Mouse (Mus musculus): ENCODE data around the gene Gm28729. TPM values are rescaled to one million over a fixed set of nuclear protein-coding genes. Genes with fewer than 3 reads are reported as not detected.
A peak's percentile ranks its signal among the peaks of the same experiment; 100 is the strongest.
"Not testable (repeated sequence)": the region's sequence is repeated elsewhere in the genome, so short reads cannot be mapped to it uniquely, and the experiment has no call there.

The Gm28729 gene
- polyA plus RNA-seq, 1 experiment from 2014 or later: not detected

- peak overlapping the region; percentile 17 for H3K4me2 ChIP-seq (replicated peaks; ENCODE audit: low read depth, low read length)
- no peaks in the 10 kb centered on the region for H3K9me3 ChIP-seq (ENCODE audit: control insufficient read depth, low read depth, low read length)
- 0 out of 2 replicates have a peak, but pooled peaks cover 2% of the 10 kb centered on the region for H3K4me1 ChIP-seq (ENCODE audit: control insufficient read depth, insufficient read depth, low read length)
- peaks cover 24% of the 10 kb centered on the region for H3K36me3 ChIP-seq (ENCODE audit: control insufficient read depth, insufficient read depth, low read length)
- H3K9ac ChIP-seq (replicated peaks; ENCODE audit: low read depth, low read length): no peak overlapping the region
- H3K4me3 ChIP-seq (ENCODE audit: low read depth, low read length): no peak overlapping the region
- H3K27ac ChIP-seq (ENCODE audit: low read length): no peak overlapping the region
- no peaks in the 10 kb centered on the region for H3K27me3 ChIP-seq (ENCODE audit: control insufficient read depth, insufficient read depth, low read length)
- ATAC-seq (ENCODE audit: insufficient number of reproducible peaks, insufficient read depth, low FRiP score, low read depth): peak; percentile 78; the same call in 1 of the 2 replicates
- 38% methylated on average over 27 of the region's 27 CpGs for WGBS
Observed at GRCm38 (mm10) chr9:96543643-96544640, 18.9 kb upstream of the Gm28729 start.

GRCm38 (mm10) chr9:96538916-96539315, 13.9 kb upstream of the Gm28729 start:
- Histone ChIP-seq H3K27me3 (ENCODE audit: control insufficient read depth, insufficient read depth, low read length) (no peaks in the 10 kb centered on the region), H3K9ac (replicated peaks; ENCODE audit: low read depth, low read length) (no peak overlapping the region), H3K9me3 (ENCODE audit: control insufficient read depth, low read depth, low read length) (no peaks in the 10 kb centered on the region), H3K27ac (ENCODE audit: low read length) (no peak overlapping the region), H3K4me3 (ENCODE audit: low read depth, low read length) (no peak overlapping the region), H3K4me2 (replicated peaks; ENCODE audit: low read depth, low read length) (no peak overlapping the region), H3K36me3 (ENCODE audit: control insufficient read depth, insufficient read depth, low read length) (peaks cover 13% of the 10 kb centered on the region), H3K4me1 (ENCODE audit: control insufficient read depth, insufficient read depth, low read length) (peaks cover 14% of the 10 kb centered on the region; the same call in 1 of the 2 replicates)
- 50% methylated on average over 10 of the region's 10 CpGs for WGBS
- ATAC-seq (ENCODE audit: insufficient number of reproducible peaks, insufficient read depth, low FRiP score, low read depth): no peak

GRCm38 (mm10) chr9:96537615-96537919, 12.5 kb upstream of the Gm28729 start:
- Histone ChIP-seq H3K4me3 (ENCODE audit: low read depth, low read length) (no peak overlapping the region), H3K36me3 (ENCODE audit: control insufficient read depth, insufficient read depth, low read length) (peaks cover 13% of the 10 kb centered on the region), H3K27me3 (ENCODE audit: control insufficient read depth, insufficient read depth, low read length) (no peaks in the 10 kb centered on the region), H3K4me1 (ENCODE audit: control insufficient read depth, insufficient read depth, low read length) (peaks cover 17% of the 10 kb centered on the region; the same call in 1 of the 2 replicates), H3K9me3 (ENCODE audit: control insufficient read depth, low read depth, low read length) (no peaks in the 10 kb centered on the region), H3K9ac (replicated peaks; ENCODE audit: low read depth, low read length) (no peak overlapping the region), H3K27ac (ENCODE audit: low read length) (no peak overlapping the region; the same call in 1 of the 2 replicates), H3K4me2 (replicated peaks; ENCODE audit: low read depth, low read length) (no peak overlapping the region)
- 91% methylated on average over 6 of the region's 6 CpGs for WGBS
- ATAC-seq (ENCODE audit: insufficient number of reproducible peaks, insufficient read depth, low FRiP score, low read depth): no peak

GRCm38 (mm10) chr9:96536895-96537614, 12.0 kb upstream of the Gm28729 start:
- H3K9me3 ChIP-seq (ENCODE audit: control insufficient read depth, low read depth, low read length): no peaks in the 10 kb centered on the region
- 24% methylated on average over 37 of the region's 37 CpGs for WGBS
- peaks cover 13% of the 10 kb centered on the region for H3K36me3 ChIP-seq (ENCODE audit: control insufficient read depth, insufficient read depth, low read length)
- H3K27me3 ChIP-seq (ENCODE audit: control insufficient read depth, insufficient read depth, low read length): no peaks in the 10 kb centered on the region
- peak overlapping the region; percentile 80 for H3K27ac ChIP-seq (ENCODE audit: low read length)
- peak overlapping the region; percentile 53 for H3K9ac ChIP-seq (replicated peaks; ENCODE audit: low read depth, low read length)
- peak overlapping the region; percentile 38 for H3K4me3 ChIP-seq (ENCODE audit: low read depth, low read length)
- ATAC-seq (ENCODE audit: insufficient number of reproducible peaks, insufficient read depth, low FRiP score, low read depth): peak; percentile 86
- H3K4me2 ChIP-seq (replicated peaks; ENCODE audit: low read depth, low read length): peak overlapping the region; percentile 65
- H3K4me1 ChIP-seq (ENCODE audit: control insufficient read depth, insufficient read depth, low read length): peaks cover 17% of the 10 kb centered on the region; the same call in 1 of the 2 replicates

GRCm38 (mm10) chr9:96536093-96536492, 11.0 kb upstream of the Gm28729 start:
- WGBS: 90% methylated on average over 4 of the region's 4 CpGs
- ATAC-seq (ENCODE audit: insufficient number of reproducible peaks, insufficient read depth, low FRiP score, low read depth); H3K9ac ChIP-seq (replicated peaks; ENCODE audit: low read depth, low read length); H3K4me3 ChIP-seq (ENCODE audit: low read depth, low read length); H3K27ac ChIP-seq (ENCODE audit: low read length); H3K4me2 ChIP-seq (replicated peaks; ENCODE audit: low read depth, low read length); H3K9me3 ChIP-seq (ENCODE audit: control insufficient read depth, low read depth, low read length); H3K36me3 ChIP-seq (ENCODE audit: control insufficient read depth, insufficient read depth, low read length); H3K27me3 ChIP-seq (ENCODE audit: control insufficient read depth, insufficient read depth, low read length): not testable (repeated sequence)
- peaks cover 17% of the 10 kb centered on the region; the same call in 1 of the 2 replicates for H3K4me1 ChIP-seq (ENCODE audit: control insufficient read depth, insufficient read depth, low read length)

GRCm38 (mm10) chr9:96535431-96535830, 10.4 kb upstream of the Gm28729 start:
- 91% methylated on average over 6 of the region's 6 CpGs for WGBS
- Histone ChIP-seq H3K4me2 (replicated peaks; ENCODE audit: low read depth, low read length) (no peak overlapping the region), H3K9me3 (ENCODE audit: control insufficient read depth, low read depth, low read length) (no peaks in the 10 kb centered on the region), H3K27me3 (ENCODE audit: control insufficient read depth, insufficient read depth, low read length) (no peaks in the 10 kb centered on the region), H3K36me3 (ENCODE audit: control insufficient read depth, insufficient read depth, low read length) (no peaks in the 10 kb centered on the region), H3K27ac (ENCODE audit: low read length) (no peak overlapping the region), H3K4me3 (ENCODE audit: low read depth, low read length) (no peak overlapping the region), H3K9ac (replicated peaks; ENCODE audit: low read depth, low read length) (no peak overlapping the region), H3K4me1 (ENCODE audit: control insufficient read depth, insufficient read depth, low read length) (peaks cover 17% of the 10 kb centered on the region; the same call in 1 of the 2 replicates)
- no peak for ATAC-seq (ENCODE audit: insufficient number of reproducible peaks, insufficient read depth, low FRiP score, low read depth)

- Histone ChIP-seq H3K4me1 (ENCODE audit: control insufficient read depth, insufficient read depth, low read length) (peaks cover 17% of the 10 kb centered on the region; the same call in 1 of the 2 replicates), H3K36me3 (ENCODE audit: control insufficient read depth, insufficient read depth, low read length) (no peaks in the 10 kb centered on the region), H3K4me3 (ENCODE audit: low read depth, low read length) (no peak overlapping the region), H3K9me3 (ENCODE audit: control insufficient read depth, low read depth, low read length) (no peaks in the 10 kb centered on the region), H3K4me2 (replicated peaks; ENCODE audit: low read depth, low read length) (no peak overlapping the region), H3K9ac (replicated peaks; ENCODE audit: low read depth, low read length) (no peak overlapping the region), H3K27me3 (ENCODE audit: control insufficient read depth, insufficient read depth, low read length) (no peaks in the 10 kb centered on the region), H3K27ac (ENCODE audit: low read length) (no peak overlapping the region)
- 83% methylated on average over 4 of the region's 4 CpGs for WGBS
- ATAC-seq (ENCODE audit: insufficient number of reproducible peaks, insufficient read depth, low FRiP score, low read depth): no peak
Observed at GRCm38 (mm10) chr9:96534256-96534655, 9.2 kb upstream of the Gm28729 start.

GRCm38 (mm10) chr9:96533476-96533875, 8.4 kb upstream of the Gm28729 start:
- Histone ChIP-seq H3K27me3 (ENCODE audit: control insufficient read depth, insufficient read depth, low read length) (no peaks in the 10 kb centered on the region), H3K36me3 (ENCODE audit: control insufficient read depth, insufficient read depth, low read length) (no peaks in the 10 kb centered on the region), H3K9ac (replicated peaks; ENCODE audit: low read depth, low read length) (no peak overlapping the region), H3K4me3 (ENCODE audit: low read depth, low read length) (no peak overlapping the region), H3K27ac (ENCODE audit: low read length) (no peak overlapping the region), H3K4me2 (replicated peaks; ENCODE audit: low read depth, low read length) (no peak overlapping the region), H3K4me1 (ENCODE audit: control insufficient read depth, insufficient read depth, low read length) (peaks cover 15% of the 10 kb centered on the region; the same call in 1 of the 2 replicates), H3K9me3 (ENCODE audit: control insufficient read depth, low read depth, low read length) (no peaks in the 10 kb centered on the region)
- WGBS: 56% methylated on average over 6 of the region's 6 CpGs
- ATAC-seq (ENCODE audit: insufficient number of reproducible peaks, insufficient read depth, low FRiP score, low read depth): no peak
